Mouse (Mus musculus) adrenal gland (tissue): ENCODE data around the gene Pxk.
"Not testable (repeated sequence)": the region's sequence is repeated elsewhere in the genome, so short reads cannot be mapped to it uniquely, and the experiment has no call there.

ENCODE experiments used
- intact Hi-C: fragments of 180-260 bp; cut with DNase I; formaldehyde crosslinking; loops from one replicate; pipeline ENCODE4 v1.15.1; 2025

The Pxk gene

GRCm38 (mm10) chr14:8099561-8100021 is 1.6 kb downstream of the Pxk start:
- intact Hi-C loops, result no loop called here

- intact Hi-C loops, result no loop called here
Measured at GRCm38 (mm10) chr14:8101886-8102285, 3.9 kb downstream of the Pxk start.

- intact Hi-C loops, result no loop called here
Measured at GRCm38 (mm10) chr14:8102676-8103075, 4.7 kb downstream of the Pxk start.

GRCm38 (mm10) chr14:8108047-8108446 is 10.0 kb downstream of the Pxk start:
- intact Hi-C loops, result no loop called here

GRCm38 (mm10) chr14:8108976-8109375 is 11.0 kb downstream of the Pxk start:
- intact Hi-C loops, result no loop called here

- intact Hi-C loops, result no loop called here
Measured at GRCm38 (mm10) chr14:8111545-8111944, 13.5 kb downstream of the Pxk start.

- intact Hi-C loops, result no loop called here
Measured at GRCm38 (mm10) chr14:8112036-8112435, 14.0 kb downstream of the Pxk start.

- intact Hi-C loops, result no loop called here
Measured at GRCm38 (mm10) chr14:8113616-8114015, 15.6 kb downstream of the Pxk start.

- intact Hi-C loops, result no loop called here
Measured at GRCm38 (mm10) chr14:8114306-8114705, 16.3 kb downstream of the Pxk start.

- intact Hi-C loops, result no loop called here
Measured at GRCm38 (mm10) chr14:8114756-8115155, 16.7 kb downstream of the Pxk start.

- intact Hi-C loops, result no loop called here
Measured at GRCm38 (mm10) chr14:8115772-8116171, 17.8 kb downstream of the Pxk start.

GRCm38 (mm10) chr14:8117371-8117770 is 19.4 kb downstream of the Pxk start:
- intact Hi-C loops, result no loop called here

GRCm38 (mm10) chr14:8119454-8119853 is 21.4 kb downstream of the Pxk start:
- intact Hi-C loops, result no loop called here

GRCm38 (mm10) chr14:8119904-8120303 is 21.9 kb downstream of the Pxk start:
- intact Hi-C loops, result no loop called here

- intact Hi-C loops, result no loop called here
Measured at GRCm38 (mm10) chr14:8123141-8123540, 25.1 kb downstream of the Pxk start.

- intact Hi-C loops, result not testable (repeated sequence)
Measured at GRCm38 (mm10) chr14:8123611-8124010, 25.6 kb downstream of the Pxk start.

GRCm38 (mm10) chr14:8124046-8124881 is 26.3 kb downstream of the Pxk start:
- intact Hi-C loops, result no loop called here

- intact Hi-C loops, result no loop called here
Measured at GRCm38 (mm10) chr14:8127971-8128370, 30.0 kb downstream of the Pxk start.

GRCm38 (mm10) chr14:8132789-8133188 is 34.8 kb downstream of the Pxk start:
- intact Hi-C loops, result no loop called here

GRCm38 (mm10) chr14:8134234-8134633 is 36.2 kb downstream of the Pxk start:
- intact Hi-C loops, result no loop called here

- intact Hi-C loops, result no loop called here
Measured at GRCm38 (mm10) chr14:8135130-8135529, 37.1 kb downstream of the Pxk start.

GRCm38 (mm10) chr14:8139724-8140710 is 42.0 kb downstream of the Pxk start:
- intact Hi-C loops, result no loop called here
